Mouse (Mus musculus): ENCODE measurements at regions not wholly inside any gene's neighbourhood (a gene's known extent, or its start where the extent isn't known, plus 50 kb on each side); places are given as distances from the start of the nearest gene placed in this dataset.

GRCm38 (mm10) chr8:103096496-103097092 is 311.2 kb upstream of the Cdh11 start:
- TF ChIP-seq HCFC1 (IDR thresholded peaks at IDR 0.05; ENCODE audit: borderline replicate concordance, insufficient read depth, low read length) (no peak), ZNF384 (IDR thresholded peaks at IDR 0.05; ENCODE audit: low read depth, low read length) (no peak), CHD2 (IDR thresholded peaks at IDR 0.05; ENCODE audit: low read depth, low read length) (no peak), ZC3H11A (IDR thresholded peaks at IDR 0.05; ENCODE audit: borderline replicate concordance, low read depth, low read length) (no peak)
